Mouse (Mus musculus): Measurements from ENCODE around the gene Tut7. TPM values are rescaled to one million over a fixed set of nuclear protein-coding genes. Genes with fewer than 3 reads are reported as not detected.
A peak's percentile ranks its signal among the peaks of the same experiment; 100 is the strongest.
"Not testable (repeated sequence)": the region's sequence is repeated elsewhere in the genome, so short reads cannot be mapped to it uniquely, and the experiment has no call there.

The Tut7 gene
- polyA plus RNA-seq, 1 experiment from 2014 or later = 48.1 TPM

DNA sequence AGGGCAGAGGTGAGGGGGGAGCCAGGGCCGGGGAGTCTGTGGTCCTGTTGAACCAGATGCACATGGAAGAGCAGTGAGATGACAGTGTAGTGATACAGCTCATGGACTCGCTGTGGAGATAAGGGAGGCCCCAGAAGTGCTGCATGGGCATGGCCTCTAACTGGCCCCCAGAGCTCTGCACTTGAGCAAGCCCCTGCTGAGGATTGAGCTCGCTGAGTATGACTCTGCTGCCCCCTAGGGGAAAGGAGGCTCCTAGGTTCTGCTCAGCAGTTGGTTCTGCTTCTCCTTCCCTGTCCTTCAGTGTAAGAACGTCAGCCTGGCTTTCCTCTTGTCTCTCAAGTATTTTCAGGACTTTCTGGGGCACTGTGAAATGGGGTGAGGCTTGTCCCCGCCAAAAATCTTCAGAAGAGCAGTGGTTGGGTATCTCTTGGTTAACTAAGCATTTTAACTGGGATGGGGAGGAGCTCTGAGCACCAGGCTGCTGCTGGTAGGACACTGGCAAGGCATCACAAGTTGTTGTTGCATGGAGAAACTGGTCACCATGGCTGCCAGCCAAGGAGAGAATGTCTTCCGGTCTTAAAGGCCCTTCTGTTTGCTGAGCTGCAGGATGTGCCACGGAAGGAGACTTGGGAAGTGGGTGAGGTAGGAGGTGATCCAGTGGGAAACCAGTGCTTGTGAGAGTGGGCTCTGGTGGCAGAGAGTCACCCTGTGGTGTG lies 94.4 kb downstream of the Tut7 start:
- Histone ChIP-seq H3K4me3 (replicated peaks) (no peak overlapping the region), H3K27ac (no peak overlapping the region), H3K9ac (no peak overlapping the region), H3K27me3 (replicated peaks) (no peaks in the 10 kb centered on the region; the same call in 1 of the 2 replicates), H3K4me1 (0 out of 2 replicates have a peak, but pooled peaks cover 3% of the 10 kb centered on the region), H3K9me3 (no peaks in the 10 kb centered on the region), H3K36me3 (no peaks in the 10 kb centered on the region), H3K4me2 (no peak overlapping the region)
- peak; percentile 78 for ATAC-seq (ENCODE audit: insufficient read depth, low FRiP score, low read depth)
- WGBS = 24% methylated on average over 7 of the region's 7 CpGs

DNA sequence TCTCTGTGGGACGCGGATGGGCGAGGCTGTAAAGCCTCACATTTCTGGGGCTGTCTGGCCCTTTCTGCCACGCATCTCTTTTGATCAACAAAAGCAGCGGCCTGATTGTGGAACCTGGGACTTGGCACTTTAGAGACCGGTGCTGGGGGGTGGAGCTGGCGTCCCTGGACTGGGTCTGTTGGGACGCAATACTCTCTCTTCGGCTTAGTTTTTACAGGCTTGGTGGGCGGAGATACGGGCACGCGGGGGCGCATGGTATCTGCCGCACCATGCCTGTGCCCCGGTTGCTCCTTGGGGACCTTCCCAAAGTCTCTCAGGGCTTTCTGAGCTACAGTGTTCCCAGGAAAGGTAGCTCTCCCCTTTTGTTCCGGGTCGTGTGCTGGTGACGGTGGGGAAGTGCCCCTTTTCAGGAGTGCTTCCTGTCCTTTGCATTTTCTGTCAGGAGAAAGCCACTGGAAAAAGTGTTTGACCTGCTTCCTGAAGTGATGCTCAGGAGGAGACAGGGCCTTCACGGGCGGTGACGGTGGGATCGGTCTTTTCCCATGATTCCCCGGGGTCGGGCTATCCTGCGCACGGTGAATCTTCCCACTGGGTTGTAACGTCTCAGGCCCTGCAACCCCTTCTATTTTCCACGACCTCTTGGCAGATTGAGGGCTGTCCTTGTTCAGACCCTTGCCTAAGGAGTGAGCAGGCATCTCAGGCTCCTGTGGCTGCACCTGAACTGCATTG lies 96.6 kb downstream of the Tut7 start:
- Histone ChIP-seq H3K4me3 (replicated peaks) (no peak overlapping the region), H3K27me3 (replicated peaks) (no peaks in the 10 kb centered on the region; the same call in 1 of the 2 replicates), H3K36me3 (no peaks in the 10 kb centered on the region), H3K27ac (no peak overlapping the region), H3K4me2 (peak overlapping the region; percentile 33), H3K9me3 (no peaks in the 10 kb centered on the region), H3K4me1 (0 out of 2 replicates have a peak, but pooled peaks cover 3% of the 10 kb centered on the region), H3K9ac (no peak overlapping the region)
- no peak for ATAC-seq (ENCODE audit: insufficient read depth, low FRiP score, low read depth)
- 26% methylated on average over 29 of the region's 29 CpGs for WGBS

DNA sequence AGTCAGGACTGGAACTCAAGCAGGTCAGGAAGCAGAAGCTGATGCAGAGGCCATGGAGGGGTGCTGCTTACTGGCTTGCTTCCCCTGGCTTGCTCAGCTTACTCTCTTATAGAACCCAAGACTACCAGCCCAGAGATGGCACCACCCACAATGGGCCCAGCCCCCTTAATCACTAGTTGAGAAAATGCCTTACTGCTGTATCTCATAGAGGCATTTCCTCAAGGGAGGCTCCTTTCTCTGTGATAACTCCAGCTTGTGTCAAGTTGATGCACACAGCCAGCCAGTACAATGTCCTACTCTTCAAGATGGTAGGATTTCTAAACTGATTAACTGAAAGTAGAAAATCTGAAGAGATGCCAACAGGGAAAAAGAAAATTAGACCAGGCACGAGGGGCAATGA lies 100.9 kb downstream of the Tut7 start:
- H3K27ac ChIP-seq; H3K9ac ChIP-seq; ATAC-seq (ENCODE audit: insufficient read depth, low FRiP score, low read depth); H3K4me3 ChIP-seq (replicated peaks); H3K4me2 ChIP-seq; H3K36me3 ChIP-seq; H3K9me3 ChIP-seq; H3K4me1 ChIP-seq; H3K27me3 ChIP-seq (replicated peaks): not testable (repeated sequence)
- WGBS = 75% methylated on average over 1 of the region's 1 CpGs

Other genes with a start within 250 kb of the Tut7 start
- 19.0 and 20.1 TPM in 2 replicates for gene Agtpbp1, start 237.9 kb downstream of the Tut7 start, polyA plus RNA-seq (2015; fragmentation: Nextera tagmentation; extraction: Ambion mirVana)
- 83.3 and 86.7 TPM in 2 replicates for gene Naa35, start 237.9 kb downstream of the Tut7 start, polyA plus RNA-seq (2015; fragmentation: Nextera tagmentation; extraction: Ambion mirVana)
- 77.2 and 80.9 TPM in 2 replicates for gene Golm1, start 147.3 kb downstream of the Tut7 start, polyA plus RNA-seq (2015; fragmentation: Nextera tagmentation; extraction: Ambion mirVana)
- gene 4921517D22Rik, start 129.0 kb downstream of the Tut7 start, polyA plus RNA-seq (2015; fragmentation: Nextera tagmentation; extraction: Ambion mirVana) = not detected in 2 replicates
- not detected in 2 replicates for gene Spata31d1a, start 112.8 kb downstream of the Tut7 start, polyA plus RNA-seq (2015; fragmentation: Nextera tagmentation; extraction: Ambion mirVana)
- not detected in 2 replicates for gene Spata31d1b, start 110.9 kb downstream of the Tut7 start, polyA plus RNA-seq (2015; fragmentation: Nextera tagmentation; extraction: Ambion mirVana)
- gene Spata31d1d, start 91.4 kb downstream of the Tut7 start, polyA plus RNA-seq (2015; fragmentation: Nextera tagmentation; extraction: Ambion mirVana) = not detected in 2 replicates
- gene 1700014D04Rik, start 76.4 kb downstream of the Tut7 start, polyA plus RNA-seq (2015; fragmentation: Nextera tagmentation; extraction: Ambion mirVana) = not detected in 2 replicates
- gene Isca1, start 53.3 kb downstream of the Tut7 start, polyA plus RNA-seq (2015; fragmentation: Nextera tagmentation; extraction: Ambion mirVana) = 121 and 127 TPM in 2 replicates
- not detected in 2 replicates for gene Gm49354, start 40.9 kb downstream of the Tut7 start, polyA plus RNA-seq (2015; fragmentation: Nextera tagmentation; extraction: Ambion mirVana)

Data from stomach, embryonic 15.5 days (tissue).